9 mouse cellular contexts compared by ENCODE assay signal in genomic region chr11:11829161-11830000, GRCm38 (mm10). TPM values are rescaled to one million over a fixed set of nuclear protein-coding genes. Genes with fewer than 3 reads are reported as not detected.
DNase-seq lines count a peak whose midpoint lies in the region; ATAC-seq and TF ChIP-seq lines count a peak whose summit lies in the region.
"Had no signal": no experiment of that assay in that cellular context is flagged by ENCODE, and none has a peak within 500 bp of the region (broad histone marks: within the 10 kb centered on the region; RNA-seq: fewer than 3 reads in every experiment).

No protein-coding gene starts in this region.

- no peak overlapping the region for H3K4me3 ChIP-seq in heart, embryonic 10.5 days
- H3K4me3 ChIP-seq in ES-Bruce4 (ENCODE audit: low read depth, low read length) = no peak overlapping the region
- H3K4me3 ChIP-seq in embryonic facial prominence, embryonic 15.5 days (replicated peaks) = no peak overlapping the region
- no peak overlapping the region for H3K4me3 ChIP-seq in lung, embryonic 15.5 days
- H3K4me3 ChIP-seq in layer of hippocampus, adult 2 months = no peak overlapping the region

- no peak overlapping the region for H3K4me2 ChIP-seq in embryonic facial prominence, embryonic 15.5 days (replicated peaks)
- peak overlapping the region; percentile 35 for H3K4me2 ChIP-seq in lung, embryonic 15.5 days

- H3K4me1 ChIP-seq in heart, embryonic 10.5 days = peaks cover 87% of the 10 kb centered on the region
- H3K4me1 ChIP-seq in ES-Bruce4 (ENCODE audit: control insufficient read depth, insufficient read depth, low read length) = peaks cover 8% of the 10 kb centered on the region
- peaks cover 60% of the 10 kb centered on the region for H3K4me1 ChIP-seq in embryonic facial prominence, embryonic 15.5 days
- H3K4me1 ChIP-seq in lung, embryonic 15.5 days = peaks cover 76% of the 10 kb centered on the region

- no peaks in the 10 kb centered on the region for H3K27me3 ChIP-seq in heart, embryonic 10.5 days (ENCODE audit: insufficient read depth, poor library complexity, severe bottlenecking)
- no peaks in the 10 kb centered on the region for H3K27me3 ChIP-seq in ES-Bruce4 (ENCODE audit: control insufficient read depth, insufficient read depth, low read length, poor library complexity, severe bottlenecking)
- no peaks in the 10 kb centered on the region for H3K27me3 ChIP-seq in embryonic facial prominence, embryonic 15.5 days
- no peaks in the 10 kb centered on the region for H3K27me3 ChIP-seq in lung, embryonic 15.5 days

- no peak for DNase-seq in heart, embryonic 10.5 days (ENCODE audit: low spot score)
- no peak for DNase-seq in heart, adult 18-20 months
- no peak for DNase-seq in gastrocnemius, adult 8-10 months (ENCODE audit: low spot score in 2 of 2)
- no peak for DNase-seq in spleen, postnatal 4 days (ENCODE audit: low spot score in 2 of 2)
- no peak for DNase-seq in layer of hippocampus, adult 2 months (ENCODE audit: low spot score in 2 of 2)
- DNase-seq: adrenal gland, postnatal 14 days had no signal

- peak overlapping the region; percentile 98 for H3K27ac ChIP-seq in heart, embryonic 10.5 days
- H3K27ac ChIP-seq in ES-Bruce4 (ENCODE audit: insufficient read depth, low read length) = peak overlapping the region; percentile 92
- peak overlapping the region; percentile 82 for H3K27ac ChIP-seq in embryonic facial prominence, embryonic 15.5 days (replicated peaks)
- peak overlapping the region; percentile 96 for H3K27ac ChIP-seq in lung, embryonic 15.5 days
- no peak overlapping the region for H3K27ac ChIP-seq in layer of hippocampus, adult 2 months

- no peak for TF ChIP-seq CTCF in ES-Bruce4 (IDR thresholded peaks at IDR 0.05; ENCODE audit: low read depth, low read length)
- no peak for TF ChIP-seq CTCF in layer of hippocampus, adult 2 months (conservative IDR thresholded peaks at IDR 0.05)

- no peaks in the 10 kb centered on the region for H3K36me3 ChIP-seq in heart, embryonic 10.5 days
- no peaks in the 10 kb centered on the region; the same call in 1 of the 2 replicates for H3K36me3 ChIP-seq in ES-Bruce4 (ENCODE audit: control insufficient read depth, insufficient read depth, low read length, poor library complexity, severe bottlenecking)
- H3K36me3 ChIP-seq in embryonic facial prominence, embryonic 15.5 days = no peaks in the 10 kb centered on the region
- no peaks in the 10 kb centered on the region for H3K36me3 ChIP-seq in lung, embryonic 15.5 days

- peak; percentile 85 for TF ChIP-seq EP300 in ES-Bruce4 (IDR thresholded peaks at IDR 0.05; ENCODE audit: insufficient read depth, low read depth, low read length)

- H3K9ac ChIP-seq in ES-Bruce4 (ENCODE audit: low read depth, poor library complexity, severe bottlenecking) = peak overlapping the region; percentile 35
- H3K9ac ChIP-seq in embryonic facial prominence, embryonic 15.5 days = no peak overlapping the region
- peak overlapping the region; percentile 21 for H3K9ac ChIP-seq in lung, embryonic 15.5 days

- 16% methylated on average over 11 of the region's 11 CpGs for WGBS in heart, embryonic 10.5 days
- 23% methylated on average over 11 of the region's 11 CpGs for WGBS in embryonic facial prominence, embryonic 15.5 days
- 25% methylated on average over 11 of the region's 11 CpGs for WGBS in lung, embryonic 15.5 days

- no peak for TF ChIP-seq POLR2A in ES-Bruce4 (IDR thresholded peaks at IDR 0.05; ENCODE audit: insufficient read depth, low read length)

- ATAC-seq in embryonic facial prominence, embryonic 15.5 days (ENCODE audit: insufficient number of reproducible peaks, low FRiP score, low TSS enrichment, low read depth) = no peak
- ATAC-seq in lung, embryonic 15.5 days (ENCODE audit: borderline replicate concordance, extremely low read depth, low FRiP score, low TSS enrichment) = peak; percentile 63

- no peaks in the 10 kb centered on the region for H3K9me3 ChIP-seq in heart, embryonic 10.5 days
- H3K9me3 ChIP-seq in ES-Bruce4 (replicated peaks; ENCODE audit: control insufficient read depth, insufficient read depth, low read length, poor library complexity, severe bottlenecking) = peaks cover 28% of the 10 kb centered on the region
- no peaks in the 10 kb centered on the region for H3K9me3 ChIP-seq in embryonic facial prominence, embryonic 15.5 days (replicated peaks)
- no peaks in the 10 kb centered on the region for H3K9me3 ChIP-seq in lung, embryonic 15.5 days

RNA-seq across cellular contexts. Expression of gene Fignl1, which starts 20.6 kb away (rescaled TPM):
- 94.9 and 96.4 TPM in 2 replicates for polyA plus RNA-seq in heart, embryonic 10.5 days (2016; fragmentation: Nextera tagmentation; extraction: Ambion mirVana)
- under 1 TPM; 0.44 to 0.62 TPM for total RNA-seq in heart, adult 18-20 months (2021)
- polyA plus RNA-seq in ES-Bruce4 (2011; ENCODE audit: insufficient read depth, insufficient read length, low read depth, missing spikeins) = 89.3 and 93.2 TPM in 2 replicates
- 43.1 and 45.2 TPM in 2 replicates for polyA plus RNA-seq in embryonic facial prominence, embryonic 15.5 days (2015; fragmentation: Nextera tagmentation; extraction: Ambion mirVana)
- polyA plus RNA-seq in lung, embryonic 15.5 days (2015; fragmentation: Nextera tagmentation; extraction: Ambion mirVana) = 86.1 and 88.1 TPM in 2 replicates
- total RNA-seq in gastrocnemius, adult 8-10 months (2022) = under 1 TPM; 0.19 to 0.88 (median 0.29) TPM
- total RNA-seq in layer of hippocampus, adult 2 months (2021) = under 1 TPM; 0.61 to 0.67 TPM
